Mouse (Mus musculus) cerebellum, adult 8-10 months (tissue): ENCODE measurements around the gene Vmn1r218.
"Not testable (repeated sequence)": the region's sequence is repeated elsewhere in the genome, so short reads cannot be mapped to it uniquely, and the experiment has no call there.

ENCODE experiments used
- DNase-seq: peaks from one replicate; pipeline ENCODE4 v3.0.0; 2022

Gene Vmn1r218

DNA sequence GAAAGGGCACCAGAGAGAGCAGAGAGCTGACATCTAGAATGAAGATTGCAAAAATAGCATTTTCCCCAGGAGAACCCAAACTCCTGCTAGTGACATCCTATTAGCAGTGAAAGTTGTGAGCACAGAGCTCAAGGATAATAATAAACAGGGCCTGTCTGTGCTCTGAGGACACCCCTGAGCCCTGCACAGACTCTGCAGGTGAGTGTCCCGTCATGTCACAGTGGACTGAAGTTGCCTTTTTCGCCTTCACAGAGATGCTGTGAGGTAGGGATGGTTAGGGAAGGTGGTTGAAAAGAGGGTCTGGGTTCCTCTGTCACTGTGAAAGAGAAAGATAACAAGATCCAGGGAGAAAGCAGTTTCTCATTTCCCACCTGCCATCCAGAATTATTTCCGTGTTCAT, at the start of gene Vmn1r218:
Gene Vmn1r218 (plus strand): TSS at position 57 of the 400 bp plus-strand sequence.
- no peak for DNase-seq

DNA sequence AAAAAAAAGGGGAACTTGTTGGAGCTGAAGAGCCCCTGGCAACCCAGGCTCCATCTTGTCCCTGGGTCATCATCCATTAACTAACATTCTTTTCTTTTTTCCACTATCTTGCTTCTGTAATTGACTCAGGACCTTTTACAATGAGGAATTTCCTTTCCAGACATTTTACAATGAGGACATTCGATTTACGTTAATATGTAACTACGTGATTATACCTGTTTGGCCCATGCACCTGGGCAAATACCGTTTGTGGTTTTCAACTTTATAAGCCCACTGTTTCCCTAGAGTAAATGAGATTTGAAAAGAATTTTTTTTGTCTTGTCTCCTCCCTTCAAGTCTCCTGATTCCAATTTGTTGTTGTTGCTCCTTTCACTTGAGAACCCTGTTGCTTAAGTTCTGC, 38.6 kb upstream of the Vmn1r218 start:
- no peak for DNase-seq

DNA sequence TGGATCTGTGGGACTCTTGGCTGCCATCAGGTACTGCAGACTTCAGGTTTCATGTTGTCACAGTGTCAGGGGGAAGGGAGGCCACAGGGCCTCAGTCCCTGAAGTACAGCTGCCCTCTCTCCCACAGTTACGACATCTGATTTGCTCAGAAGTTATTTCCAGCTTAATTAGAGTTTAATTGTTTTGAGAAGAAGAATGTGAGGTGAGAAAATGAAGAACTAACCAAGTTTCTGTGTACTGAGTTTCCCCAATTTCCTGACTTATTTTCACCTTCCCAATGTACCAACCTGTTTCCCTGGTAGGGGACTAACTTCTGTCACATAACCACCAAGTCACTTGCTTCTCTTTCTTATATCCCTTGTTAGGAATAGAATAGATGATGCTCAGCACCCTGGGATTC, 14.8 kb upstream of the Vmn1r218 start, which contains the start of gene Vmn1r217:
Gene Vmn1r217 (minus strand): TSS at position 101 of the 400 bp plus-strand sequence.
- DNase-seq: not testable (repeated sequence)

DNA sequence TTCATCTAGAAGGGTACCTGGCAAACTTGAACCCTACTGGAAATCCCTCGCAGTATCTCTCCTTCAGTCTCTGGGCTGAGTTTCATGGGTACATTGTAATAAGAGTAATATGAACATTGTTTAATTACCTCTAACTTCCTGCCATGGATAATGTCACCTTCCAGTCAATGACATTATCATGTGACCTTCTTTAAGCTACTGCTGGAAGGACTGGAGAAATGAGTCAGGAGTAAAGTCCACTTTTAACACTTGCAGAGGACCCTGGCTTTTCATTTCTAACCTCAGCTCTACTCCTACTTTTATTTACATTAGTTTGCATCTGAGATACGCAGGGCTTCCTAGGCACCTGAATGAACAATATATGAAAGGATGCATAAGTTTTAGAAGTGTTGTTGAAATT, 12.3 kb upstream of the Vmn1r218 start:
- DNase-seq: no peak

DNA sequence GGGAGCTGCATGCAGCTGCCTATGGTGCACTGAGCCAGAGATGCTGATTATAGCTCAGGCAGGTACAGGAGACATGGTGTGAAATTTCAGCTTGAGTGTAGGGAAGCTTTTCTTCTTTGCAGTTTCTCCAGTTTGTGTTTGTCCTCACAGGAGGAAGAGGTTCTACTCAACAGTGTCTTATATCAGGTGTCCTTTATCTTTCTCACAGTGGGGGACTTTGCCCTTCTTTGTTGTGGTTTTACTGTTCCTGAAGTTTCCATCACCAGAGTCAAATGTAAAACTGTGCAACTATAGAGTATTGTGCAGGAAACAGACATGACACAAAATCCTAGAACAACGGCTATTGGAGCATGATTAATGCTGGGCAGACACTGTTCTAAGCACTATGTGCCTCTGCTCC, 546 bp downstream of the Vmn1r218 start:
- DNase-seq: no peak

DNA sequence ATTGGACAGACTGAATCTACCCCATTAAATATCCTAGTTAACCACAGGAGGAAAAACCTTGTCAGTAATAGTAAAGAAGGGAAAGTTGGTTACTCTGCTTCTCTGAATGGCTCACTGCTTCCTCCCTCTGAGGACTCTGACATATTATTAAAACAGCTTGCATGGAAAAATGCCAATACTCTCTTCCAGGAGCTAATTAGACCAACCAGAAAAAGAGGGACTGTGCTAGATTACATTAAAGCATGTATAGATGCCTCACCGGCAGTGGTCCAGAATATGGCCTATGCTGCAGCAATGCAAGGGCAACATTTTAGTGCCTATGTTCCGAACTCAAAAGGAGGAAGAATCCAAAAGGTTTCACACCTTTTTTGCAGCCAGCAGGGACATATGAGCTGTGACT, 5.9 kb downstream of the Vmn1r218 start:
- DNase-seq: no peak

DNA sequence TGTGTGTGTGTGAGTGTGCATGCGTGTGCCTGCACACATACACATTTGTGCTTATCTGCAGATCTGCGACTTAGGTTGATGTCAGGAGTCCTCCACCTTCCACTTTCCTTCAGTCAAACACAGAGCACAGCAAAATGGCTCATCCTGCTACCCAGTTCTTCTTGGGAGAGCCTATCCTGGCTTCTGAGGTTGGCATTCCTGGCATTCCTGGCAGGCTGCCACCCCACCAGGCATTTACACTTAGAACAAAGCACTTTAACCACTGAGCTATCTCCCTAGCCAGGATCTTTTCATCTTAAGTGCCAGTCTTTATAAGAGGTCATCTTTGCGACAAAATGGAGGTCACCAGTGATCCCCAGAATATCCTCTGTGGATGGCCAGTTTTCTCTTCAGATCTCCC, 24.9 kb downstream of the Vmn1r218 start:
- DNase-seq: no peak

DNA sequence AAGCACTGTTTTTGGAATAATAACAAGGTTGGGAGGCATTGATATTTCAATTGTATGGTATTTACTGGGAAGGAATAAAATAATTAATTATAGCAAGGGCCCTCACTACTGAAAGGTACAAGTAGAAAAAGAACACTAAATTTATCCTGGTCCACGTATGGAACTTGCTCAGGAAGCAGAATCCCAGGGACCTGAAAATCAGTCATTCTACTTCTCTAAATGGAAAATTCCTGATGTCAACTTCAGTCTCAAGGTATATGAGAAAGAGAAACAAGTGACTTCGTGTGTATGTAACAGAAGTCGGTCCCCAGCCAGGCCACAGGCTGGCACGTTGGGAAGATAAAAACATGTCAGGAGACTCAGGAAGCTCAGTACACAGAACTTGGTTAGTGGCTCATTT, 26.1 kb downstream of the Vmn1r218 start, which contains the start of gene Vmn1r219:
Gene Vmn1r219 (plus strand): TSS at position 301 of the 400 bp plus-strand sequence.
- DNase-seq: no peak

DNA sequence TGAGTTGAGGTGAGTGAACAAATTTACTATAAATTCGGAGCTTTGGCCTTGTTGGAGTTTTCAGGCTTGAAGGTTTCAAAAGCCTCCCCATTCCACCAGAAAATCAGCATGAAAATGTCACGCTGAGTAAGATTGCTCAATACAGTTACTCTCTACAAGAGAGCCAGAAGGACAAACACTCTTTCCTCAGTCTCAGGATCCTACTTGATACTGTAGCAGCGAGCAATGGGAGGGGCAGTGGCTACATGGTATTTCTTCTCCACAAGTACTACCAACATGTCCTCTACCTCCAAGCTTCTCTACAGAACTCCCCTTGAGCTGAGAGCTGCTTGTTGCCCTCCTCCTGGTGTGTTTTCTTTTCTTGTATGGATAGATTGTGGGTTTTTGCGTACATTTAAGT, 33.5 kb downstream of the Vmn1r218 start:
- not testable (repeated sequence) for DNase-seq

DNA sequence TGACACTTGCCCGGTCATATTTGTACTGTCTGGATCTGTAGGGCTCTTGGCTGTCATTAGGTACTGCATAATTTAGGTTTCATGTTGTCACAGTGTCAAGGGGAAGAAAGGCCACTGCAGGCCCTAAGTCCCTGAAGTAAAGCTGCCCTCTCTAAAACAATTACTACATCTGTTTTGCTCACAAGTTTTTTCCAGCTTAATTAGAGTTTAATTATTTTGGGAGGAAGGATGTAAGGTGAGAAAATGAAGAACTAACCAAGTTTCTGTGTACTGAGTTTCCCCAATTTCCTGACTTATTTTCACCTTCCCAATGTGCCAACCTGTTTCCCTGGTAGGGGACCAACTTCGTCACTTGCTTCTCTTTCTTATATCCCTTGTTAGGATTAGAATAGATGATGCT, 54.9 kb downstream of the Vmn1r218 start, which contains the start of gene Vmn1r220:
Gene Vmn1r220 (minus strand): TSS at position 101 of the 400 bp plus-strand sequence.
- no peak for DNase-seq
